Mouse (Mus musculus) kidney, embryonic 14.5 days (tissue): ENCODE data around the gene Nudt12. TPM values are rescaled to one million over a fixed set of nuclear protein-coding genes. Genes with fewer than 3 reads are reported as not detected.
A peak's percentile ranks its signal among the peaks of the same experiment; 100 is the strongest.

Experiments used
- ATAC-seq: fragments of 200-750 bp; cut with Nextera tagmentation; 2 replicates; pipeline ENCODE4 v1.8.0; 2017; ENCODE audit warnings: moderate number of reproducible peaks, mild to moderate bottlenecking, moderate TSS enrichment, moderate library complexity; ENCODE audit not compliant: low FRiP score, low TSS enrichment
- H3K27ac ChIP-seq: fragments of 300-500 bp; sonication (generic); 2 replicates; pipeline ENCODE4 v1.5.1; 2014; ENCODE audit warnings: low read depth, mild to moderate bottlenecking, low read length, moderate library complexity, mixed read lengths
- H3K27me3 ChIP-seq: fragments of 300-500 bp; sonication (generic); 2 replicates; pipeline ENCODE4 v1.6.1; 2014; ENCODE audit warnings: mild to moderate bottlenecking, low read length; ENCODE audit not compliant: control insufficient read depth, insufficient read depth
- H3K36me3 ChIP-seq: fragments of 300-500 bp; sonication (generic); 2 replicates; pipeline ENCODE4 v1.6.1; 2014; ENCODE audit warnings: low read length, mixed read lengths; ENCODE audit not compliant: control insufficient read depth, insufficient read depth
- H3K4me1 ChIP-seq: fragments of 300-500 bp; sonication (generic); 2 replicates; pipeline ENCODE4 v1.6.1; 2014; ENCODE audit warnings: low read length, mixed read lengths; ENCODE audit not compliant: control insufficient read depth, insufficient read depth
- H3K4me2 ChIP-seq: fragments of 300-500 bp; sonication (generic); replicated peaks from 2 replicates; pipeline ENCODE4 v1.6.1; 2014; ENCODE audit warnings: low read depth, mild to moderate bottlenecking, low read length
- H3K4me3 ChIP-seq: fragments of 300-500 bp; sonication (generic); 2 replicates; pipeline ENCODE4 v1.5.1; 2014; ENCODE audit warnings: mild to moderate bottlenecking, low read length
- H3K9ac ChIP-seq: fragments of 300-500 bp; sonication (generic); 2 replicates; pipeline ENCODE4 v1.6.1; 2014; ENCODE audit warnings: low read depth, mild to moderate bottlenecking, low read length, moderate library complexity
- H3K9me3 ChIP-seq: fragments of 300-500 bp; sonication (generic); 2 replicates; pipeline ENCODE4 v1.6.1; 2016; ENCODE audit warnings: low read length; ENCODE audit not compliant: control insufficient read depth
- WGBS: fragments of 180-500 bp; shearing (Covaris S2); extraction: QIAGEN DNeasy Blood & Tissue Kit; methylation state at CpG from one replicate; pipeline ENCODE4 v1.1.7; 2014; 5-methylcytosine and 5-hydroxymethylcytosine counted together
- polyA plus RNA-seq: library from polyadenylated mRNA; unstranded; fragments of >200 nt; fragmentation: Nextera tagmentation; extraction: Ambion mirVana; gene quantifications from 2 replicates; pipeline ENCODE4 v1.2.1, GENCODE M21; 2014

Gene Nudt12
- polyA plus RNA-seq, 1 experiment from 2014 or later = 10.2 TPM

DNA sequence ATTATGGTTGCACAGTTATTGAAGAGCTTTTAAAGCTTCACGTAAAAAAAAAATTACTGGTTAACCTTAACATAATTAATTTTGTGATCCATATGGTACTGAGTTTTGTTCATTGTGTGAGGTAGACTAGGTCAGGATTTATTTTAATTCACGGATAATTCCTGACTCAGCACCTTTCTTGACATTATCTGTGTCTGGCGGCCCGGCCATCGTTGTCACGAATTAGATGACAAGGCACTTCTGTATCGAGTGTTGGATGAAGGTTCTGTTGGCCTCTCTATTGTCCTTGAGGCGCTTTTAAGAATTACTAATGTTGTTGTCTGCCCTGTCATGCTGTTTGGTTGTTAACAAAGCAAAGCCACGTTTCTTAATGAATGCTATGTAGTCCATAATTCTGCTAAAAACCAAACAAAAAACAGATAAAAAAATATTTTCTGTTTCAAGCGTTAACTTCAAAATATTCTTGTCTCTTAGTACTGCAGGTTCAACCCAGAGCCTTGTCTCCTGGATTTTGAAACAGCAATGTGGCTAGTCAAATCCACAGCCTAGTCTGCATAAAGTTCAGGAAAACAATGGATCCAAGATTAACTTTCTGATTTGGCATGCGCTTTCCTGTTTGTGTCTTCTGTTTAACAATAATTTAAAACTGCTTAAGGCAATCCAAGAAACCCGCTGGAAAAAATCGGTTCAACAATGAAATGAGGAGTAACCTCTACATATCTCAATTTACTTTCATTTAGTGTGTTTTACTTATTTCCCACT lies 1.4 kb downstream of the Nudt12 start:
- Histone ChIP-seq H3K36me3 (no peaks in the 10 kb centered on the region), H3K9ac (no peak overlapping the region), H3K4me3 (no peak overlapping the region), H3K4me1 (no peaks in the 10 kb centered on the region), H3K4me2 (peak overlapping the region; percentile 72; the same call in 1 of the 2 replicates), H3K27ac (no peak overlapping the region), H3K9me3 (no peaks in the 10 kb centered on the region), H3K27me3 (no peaks in the 10 kb centered on the region)
- WGBS = 83% methylated on average over 13 of the region's 13 CpGs
- no peak for ATAC-seq

DNA sequence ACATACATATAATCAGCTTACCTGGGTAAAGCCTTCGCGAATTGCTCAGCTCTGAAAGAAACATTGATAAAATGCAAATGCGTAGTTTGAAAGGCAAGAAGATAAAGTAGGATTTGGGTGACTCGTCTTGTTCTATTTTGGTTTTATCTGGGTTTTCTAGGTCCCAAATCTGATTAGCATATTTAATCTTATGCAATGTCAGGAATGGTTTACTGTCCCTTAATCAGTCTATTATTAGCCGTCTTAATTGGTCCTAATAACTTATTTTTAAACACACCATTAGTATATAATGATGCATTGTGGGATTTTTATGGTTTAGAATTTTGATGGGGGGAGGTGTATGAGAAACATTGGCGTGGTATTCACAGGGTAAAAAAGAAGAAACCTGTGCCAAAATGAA lies 21.9 kb downstream of the Nudt12 start, which contains the start of gene Pdzph1:
Gene Pdzph1 (minus strand): TSS at position 101 of the 400 bp plus-strand sequence.
- 90% methylated on average over 6 of the region's 6 CpGs for WGBS
- no peak within 1 kb of the TSS for H3K4me3 ChIP-seq
- no peaks in the 10 kb centered on the region for H3K4me1 ChIP-seq
- H3K27ac ChIP-seq = no peak within 1 kb of the TSS
- no peak within 1 kb of the TSS for H3K4me2 ChIP-seq
- no peak within 1 kb of the TSS for H3K9ac ChIP-seq
- H3K9me3 ChIP-seq = no peaks in the 10 kb centered on the region
- H3K27me3 ChIP-seq = no peaks in the 10 kb centered on the region
- H3K36me3 ChIP-seq = no peaks in the 10 kb centered on the region
- ATAC-seq = no peak

DNA sequence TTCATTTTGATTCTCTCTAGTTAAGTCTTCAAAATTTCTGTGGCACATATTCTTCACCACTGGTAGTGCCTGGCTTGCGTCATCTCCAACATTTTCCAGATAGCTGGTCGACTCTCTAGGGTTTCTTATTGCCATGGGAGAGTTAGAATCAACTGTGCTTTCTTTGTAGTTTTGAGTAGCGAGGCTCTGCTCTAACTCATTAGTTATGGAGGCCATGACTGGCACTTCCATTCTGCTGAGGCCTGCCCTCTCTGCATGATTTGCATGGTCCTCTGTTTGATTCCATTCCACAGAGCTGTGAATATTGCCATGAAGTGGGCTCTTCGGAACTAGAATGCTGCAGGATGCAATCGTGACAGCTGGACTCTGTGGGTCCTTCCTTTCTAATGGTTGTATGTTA lies 39.9 kb downstream of the Nudt12 start:
- Histone ChIP-seq H3K36me3 (no peaks in the 10 kb centered on the region), H3K4me3 (no peak overlapping the region), H3K27me3 (no peaks in the 10 kb centered on the region), H3K27ac (no peak overlapping the region), H3K9ac (no peak overlapping the region), H3K9me3 (no peaks in the 10 kb centered on the region), H3K4me1 (no peaks in the 10 kb centered on the region), H3K4me2 (no peak overlapping the region)
- WGBS = 88% methylated on average over 5 of the region's 5 CpGs
- ATAC-seq = no peak

DNA sequence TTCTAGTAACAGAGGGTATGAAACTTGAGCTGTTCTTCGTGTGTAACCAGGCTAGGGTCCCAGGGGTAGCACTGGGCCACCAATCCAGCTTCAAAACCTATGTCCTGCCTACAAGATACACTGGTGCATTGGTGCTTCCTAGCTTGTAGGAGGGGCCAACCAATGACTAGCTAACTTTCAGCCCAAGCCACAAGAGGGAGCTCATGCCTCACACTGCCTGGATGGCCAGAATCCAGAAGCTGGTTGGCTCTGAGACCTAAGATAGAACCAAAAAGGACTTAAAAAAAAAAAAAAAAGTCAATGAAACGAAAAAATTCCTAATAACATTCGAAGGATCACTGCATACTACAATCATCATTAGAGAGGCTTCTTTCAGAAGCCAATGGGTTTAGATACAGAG lies 53.3 kb downstream of the Nudt12 start:
- Histone ChIP-seq H3K36me3 (no peaks in the 10 kb centered on the region), H3K4me1 (no peaks in the 10 kb centered on the region), H3K9ac (no peak overlapping the region), H3K4me2 (no peak overlapping the region), H3K27ac (no peak overlapping the region), H3K9me3 (no peaks in the 10 kb centered on the region), H3K27me3 (no peaks in the 10 kb centered on the region), H3K4me3 (no peak overlapping the region)
- ATAC-seq = 0 out of 2 replicates have a peak, but pooled peaks have one; percentile 20
- 39% methylated on average over 3 of the region's 3 CpGs for WGBS

DNA sequence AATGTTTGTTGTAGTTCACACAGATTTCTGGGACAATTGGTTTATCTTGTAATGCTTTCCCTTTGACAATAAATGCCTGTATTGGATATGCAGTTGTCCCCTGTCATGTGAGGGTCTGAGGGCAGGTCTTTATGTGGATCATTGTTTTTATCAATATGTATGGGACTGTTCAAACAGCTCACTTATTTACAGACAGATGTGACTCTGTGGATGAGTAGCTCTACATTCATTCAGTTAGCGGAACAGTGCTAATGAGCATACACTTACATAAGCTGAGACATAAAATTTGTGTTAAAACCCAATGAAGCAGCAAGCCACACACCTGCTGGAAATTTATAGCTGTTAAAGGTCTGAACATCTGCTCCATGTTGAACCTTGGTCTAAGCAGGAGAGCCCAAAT lies 56.1 kb downstream of the Nudt12 start:
- WGBS = 60% methylated on average over 1 of the region's 1 CpGs
- H3K27ac ChIP-seq = no peak overlapping the region
- ATAC-seq = no peak
- no peaks in the 10 kb centered on the region for H3K36me3 ChIP-seq
- no peaks in the 10 kb centered on the region for H3K27me3 ChIP-seq
- H3K4me3 ChIP-seq = no peak overlapping the region
- H3K4me2 ChIP-seq = no peak overlapping the region
- H3K4me1 ChIP-seq = no peaks in the 10 kb centered on the region
- H3K9ac ChIP-seq = no peak overlapping the region
- H3K9me3 ChIP-seq = no peaks in the 10 kb centered on the region

Other genes starting within 250 kb of the Nudt12 start
- 0.23 and 0.31 TPM in 2 replicates for gene Pdzph1, start 22.0 kb downstream of the Nudt12 start, polyA plus RNA-seq